Mouse (Mus musculus) forebrain, embryonic 10.5 days (tissue): ENCODE measurements around the gene Prkar1a. TPM values are rescaled to one million over a fixed set of nuclear protein-coding genes. Genes with fewer than 3 reads are reported as not detected.
"Not testable (repeated sequence)": the region's sequence is repeated elsewhere in the genome, so short reads cannot be mapped to it uniquely, and the experiment has no call there.

Experiments used
- DNase-seq: peaks from one replicate; pipeline ENCODE4 v3.0.0-alpha.2; 2017; ENCODE audit warnings: low spot score; ENCODE audit errors: extremely low spot score
- H3K27ac ChIP-seq: fragments of 300-500 bp; sonication (generic); 2 replicates; pipeline ENCODE4 v1.5.1; 2016; ENCODE audit warnings: mild to moderate bottlenecking
- H3K27me3 ChIP-seq: fragments of 300-500 bp; sonication (generic); 2 replicates; pipeline ENCODE4 v1.6.1; 2016; ENCODE audit warnings: mild to moderate bottlenecking; ENCODE audit not compliant: poor library complexity, severe bottlenecking
- H3K36me3 ChIP-seq: fragments of 300-500 bp; sonication (generic); replicated peaks from 2 replicates; pipeline ENCODE4 v1.6.1; 2016; ENCODE audit warnings: mild to moderate bottlenecking, moderate library complexity
- H3K4me1 ChIP-seq: fragments of 300-500 bp; sonication (generic); 2 replicates; pipeline ENCODE4 v1.6.1; 2016
- H3K4me3 ChIP-seq: fragments of 300-500 bp; sonication (generic); 2 replicates; pipeline ENCODE4 v1.5.1; 2016; ENCODE audit warnings: mild to moderate bottlenecking, moderate library complexity
- H3K9me3 ChIP-seq: fragments of 300-500 bp; sonication (generic); 2 replicates; pipeline ENCODE4 v1.6.1; 2016; ENCODE audit warnings: mild to moderate bottlenecking, moderate library complexity
- WGBS: fragments of 180-500 bp; shearing (Covaris S2); methylation state at CpG from one replicate; pipeline ENCODE4 v1.1.7; 2016; 5-methylcytosine and 5-hydroxymethylcytosine counted together
- polyA plus RNA-seq: library from polyadenylated mRNA; unstranded; fragments of >200 nt; fragmentation: Nextera tagmentation; extraction: Ambion mirVana; gene quantifications from 2 replicates; pipeline ENCODE4 v1.2.1, GENCODE M21; 2016

The Prkar1a gene
- polyA plus RNA-seq, result 300 TPM in 2 replicates

DNA sequence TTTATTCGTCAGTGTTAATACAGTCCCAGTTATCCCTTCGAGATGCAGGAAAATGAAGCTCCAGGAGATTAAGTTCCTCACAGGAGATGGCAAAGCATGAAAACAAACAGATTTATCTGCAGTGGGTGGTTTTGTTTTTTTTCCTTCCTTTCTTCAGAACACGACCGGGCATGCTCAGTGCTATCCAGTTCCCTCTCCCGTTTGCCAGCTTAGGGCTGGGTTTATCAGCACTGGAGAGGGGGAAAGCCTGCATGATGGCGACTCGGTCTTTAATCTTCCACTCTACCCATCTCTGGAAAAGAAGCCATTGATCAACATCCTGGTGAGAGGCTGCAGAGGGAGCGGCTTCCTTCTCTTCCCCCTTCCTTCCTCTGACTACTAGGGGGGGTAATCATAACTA is at the start of gene Prkar1a:
Gene Prkar1a (plus strand): TSS at position 200 of the 400 bp plus-strand sequence.
- peaks cover 11% of the 10 kb centered on the region for H3K36me3 ChIP-seq
- DNase-seq, result no peak
- no peaks in the 10 kb centered on the region for H3K9me3 ChIP-seq
- peak within 1 kb of the TSS; percentile 97 for H3K4me3 ChIP-seq
- peak within 1 kb of the TSS; percentile 99 for H3K27ac ChIP-seq
- no peaks in the 10 kb centered on the region for H3K27me3 ChIP-seq
- 47% methylated on average over 8 of the region's 8 CpGs for WGBS
- peaks cover 44% of the 10 kb centered on the region for H3K4me1 ChIP-seq

DNA sequence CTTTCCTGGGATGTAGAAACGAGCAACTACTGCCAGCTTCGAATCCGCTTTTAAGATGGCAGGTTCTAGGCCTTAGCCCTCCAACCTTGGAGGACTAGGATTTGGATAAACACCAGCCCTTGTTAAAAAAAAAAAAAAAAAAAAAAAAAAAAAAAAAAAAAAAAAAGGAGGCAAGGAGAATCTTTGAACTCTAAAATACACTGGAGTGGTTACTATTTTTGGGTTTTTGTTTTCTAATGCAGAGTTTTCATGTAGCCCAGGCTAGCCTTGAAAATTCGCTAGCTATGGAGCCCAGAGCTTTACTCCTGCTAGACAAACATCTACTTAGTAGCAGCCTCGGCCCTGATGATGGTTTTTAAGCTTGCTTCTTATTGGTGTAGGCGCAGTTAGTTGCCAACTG is 41.6 kb upstream of the Prkar1a start:
- Histone ChIP-seq H3K27ac (no peak overlapping the region), H3K36me3 (peaks cover 9% of the 10 kb centered on the region; the same call in 1 of the 2 replicates), H3K4me3 (no peak overlapping the region), H3K4me1 (peaks cover 31% of the 10 kb centered on the region), H3K9me3 (no peaks in the 10 kb centered on the region), H3K27me3 (no peaks in the 10 kb centered on the region)
- DNase-seq, result no peak
- WGBS, result 80% methylated on average over 6 of the region's 6 CpGs

DNA sequence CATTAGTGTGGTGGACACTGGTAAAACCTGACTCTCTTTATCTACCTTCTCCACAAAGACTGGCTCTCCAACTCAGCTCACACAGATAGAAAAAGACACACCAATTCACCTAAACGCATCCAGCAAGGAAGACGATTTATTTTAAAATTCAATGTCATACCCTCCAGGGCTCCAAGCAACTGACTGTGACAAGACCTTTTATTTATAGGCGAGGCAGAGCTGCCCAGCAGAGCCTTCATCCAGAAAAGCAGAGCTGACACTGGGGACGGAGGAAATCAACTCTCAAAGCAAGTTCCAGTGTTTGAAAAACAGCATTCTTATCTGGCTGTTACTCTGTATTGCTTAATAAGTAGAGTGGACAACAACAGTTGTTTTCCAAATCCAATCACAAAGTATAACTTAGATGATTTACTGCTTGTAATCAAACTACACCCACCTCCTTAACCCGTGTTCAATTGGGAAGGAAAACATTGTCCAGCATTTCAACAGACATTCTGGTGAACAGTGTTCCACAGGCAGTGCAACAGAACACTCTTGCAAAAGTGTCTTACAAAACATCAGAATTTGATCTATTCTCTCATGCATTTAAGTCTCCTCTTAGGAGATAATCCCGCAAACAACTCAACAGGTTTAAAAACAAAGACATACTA is 40.1 kb upstream of the Prkar1a start:
- H3K27ac ChIP-seq, result no peak overlapping the region
- no peak overlapping the region for H3K4me3 ChIP-seq
- no peaks in the 10 kb centered on the region for H3K36me3 ChIP-seq
- 83% methylated on average over 6 of the region's 6 CpGs for WGBS
- H3K9me3 ChIP-seq, result no peaks in the 10 kb centered on the region
- DNase-seq, result no peak
- 0 out of 2 replicates have a peak, but pooled peaks cover 6% of the 10 kb centered on the region for H3K27me3 ChIP-seq
- H3K4me1 ChIP-seq, result peaks cover 31% of the 10 kb centered on the region

DNA sequence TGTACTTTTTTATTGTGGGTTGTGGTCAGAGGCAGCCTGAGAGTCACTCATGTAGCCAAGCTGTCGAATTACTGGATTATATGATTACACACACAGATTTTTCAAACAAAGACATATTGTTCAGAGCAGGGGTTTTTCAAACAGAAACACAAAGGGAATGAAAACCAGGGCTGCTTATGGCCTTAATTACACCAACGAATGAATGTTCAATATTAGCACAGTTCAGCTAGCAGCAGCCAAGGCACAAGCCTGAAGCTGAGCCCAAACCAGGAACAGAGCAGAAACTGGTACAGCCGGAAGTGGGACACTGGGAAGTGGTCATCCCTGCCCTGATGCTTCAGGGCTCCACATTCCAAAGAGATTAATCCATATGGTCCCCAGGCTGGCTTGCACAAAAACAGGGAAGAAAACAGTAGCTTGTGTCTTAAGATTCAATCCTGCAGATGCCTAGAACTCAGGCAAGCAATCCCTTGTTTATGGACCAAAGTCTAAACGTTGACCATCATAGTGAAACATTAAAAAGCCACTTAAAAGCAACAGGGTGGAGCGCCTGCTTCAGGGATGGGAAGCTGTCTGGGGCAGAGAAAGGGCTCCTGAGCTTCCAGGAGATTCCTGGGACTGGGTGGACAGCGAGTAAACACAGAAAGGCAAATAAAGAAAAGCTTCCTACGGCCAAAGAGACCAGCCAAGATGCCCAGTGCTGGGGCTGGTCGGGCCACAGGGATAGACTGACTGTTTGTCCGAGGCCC is 39.0 kb upstream of the Prkar1a start:
- no peaks in the 10 kb centered on the region for H3K36me3 ChIP-seq
- peak; percentile 26 for DNase-seq
- peak overlapping the region; percentile 89 for H3K27ac ChIP-seq
- peaks cover 31% of the 10 kb centered on the region for H3K4me1 ChIP-seq
- 0 out of 2 replicates have a peak, but pooled peaks cover 6% of the 10 kb centered on the region for H3K27me3 ChIP-seq
- peak overlapping the region; percentile 78 for H3K4me3 ChIP-seq
- H3K9me3 ChIP-seq, result no peaks in the 10 kb centered on the region
- WGBS, result 15% methylated on average over 9 of the region's 9 CpGs

DNA sequence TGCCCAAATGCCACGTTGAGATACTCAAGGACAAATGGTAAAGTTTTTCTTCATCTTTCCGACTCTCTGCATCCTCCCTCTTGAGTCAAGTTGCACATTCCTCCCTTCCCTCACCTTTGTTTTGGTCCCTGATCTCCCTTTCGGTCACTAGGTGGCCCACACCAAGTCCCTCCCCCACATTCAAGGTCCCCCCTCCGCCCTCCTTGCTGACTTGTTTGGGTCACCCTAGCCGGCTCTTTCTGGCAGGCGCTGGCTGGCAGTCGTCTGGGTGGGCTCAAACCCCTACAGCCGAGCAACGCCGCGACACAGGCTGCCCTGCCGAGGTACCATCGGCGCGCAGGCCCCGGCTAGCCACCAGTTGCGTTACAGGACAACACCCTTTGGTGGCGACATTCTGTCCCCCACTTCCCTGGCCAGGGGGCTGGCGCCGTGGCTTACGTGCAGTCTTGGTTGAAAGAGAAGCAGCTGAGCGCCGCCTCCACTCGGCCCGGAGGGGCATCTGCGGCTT is 38.4 kb upstream of the Prkar1a start:
- Histone ChIP-seq H3K4me1 (peaks cover 35% of the 10 kb centered on the region), H3K4me3 (peak overlapping the region; percentile 78), H3K9me3 (no peaks in the 10 kb centered on the region), H3K36me3 (no peaks in the 10 kb centered on the region), H3K27ac (peak overlapping the region; percentile 89), H3K27me3 (0 out of 2 replicates have a peak, but pooled peaks cover 6% of the 10 kb centered on the region)
- 0% methylated on average over 26 of the region's 26 CpGs for WGBS
- DNase-seq, result no peak

DNA sequence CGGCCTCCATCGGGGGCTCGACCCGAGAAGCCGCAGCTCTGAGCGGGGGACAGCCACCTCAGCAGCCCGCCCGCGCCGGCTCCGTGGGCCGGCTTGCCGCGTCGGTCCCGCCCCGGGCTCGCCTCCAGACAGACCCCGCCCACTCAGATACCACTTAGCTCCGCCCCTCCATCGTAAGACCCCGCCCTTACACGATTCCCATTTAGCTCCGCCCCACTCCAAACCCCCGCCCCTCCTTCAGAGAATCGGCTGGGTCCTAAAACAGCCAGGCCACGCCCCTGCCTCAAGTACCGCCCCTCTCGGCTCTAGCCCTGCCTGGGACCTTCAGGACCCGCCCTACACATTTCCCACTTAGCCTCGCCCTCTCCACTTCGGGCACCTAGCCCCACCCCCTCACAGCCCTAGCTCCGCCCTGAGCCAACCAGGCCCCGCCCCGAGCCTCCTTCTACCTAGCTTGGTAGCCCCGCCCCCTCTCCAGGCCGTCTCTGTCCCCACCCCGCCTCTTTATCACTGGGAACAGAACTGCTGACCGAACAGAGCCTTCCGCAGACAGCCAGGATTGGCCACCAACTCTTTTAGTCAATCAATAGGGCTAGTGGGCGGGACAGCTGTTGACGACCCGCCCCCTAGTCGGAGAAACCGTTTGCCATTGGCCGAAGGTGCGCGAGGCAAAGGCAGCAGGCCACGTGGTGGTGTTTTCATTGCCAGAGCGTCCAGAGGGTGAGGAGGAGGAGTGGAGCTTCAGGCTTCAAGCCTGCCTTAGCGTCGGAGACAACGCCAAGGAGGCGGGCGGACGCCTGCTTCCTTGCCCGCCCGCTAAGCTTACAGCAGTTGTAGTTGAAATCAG is 37.7 kb upstream of the Prkar1a start, which contains the start of gene Wipi1:
Gene Wipi1 (minus strand): TSS at position 665 of the 847 bp plus-strand sequence.
- H3K4me3 ChIP-seq, result peak within 1 kb of the TSS; percentile 78
- H3K27me3 ChIP-seq, result 0 out of 2 replicates have a peak, but pooled peaks cover 6% of the 10 kb centered on the region
- H3K4me1 ChIP-seq, result peaks cover 37% of the 10 kb centered on the region
- peak; percentile 98 for DNase-seq
- peak within 1 kb of the TSS; percentile 89 for H3K27ac ChIP-seq
- no peaks in the 10 kb centered on the region for H3K36me3 ChIP-seq
- WGBS, result under 1% methylated on average over 58 of the region's 58 CpGs
- H3K9me3 ChIP-seq, result no peaks in the 10 kb centered on the region

DNA sequence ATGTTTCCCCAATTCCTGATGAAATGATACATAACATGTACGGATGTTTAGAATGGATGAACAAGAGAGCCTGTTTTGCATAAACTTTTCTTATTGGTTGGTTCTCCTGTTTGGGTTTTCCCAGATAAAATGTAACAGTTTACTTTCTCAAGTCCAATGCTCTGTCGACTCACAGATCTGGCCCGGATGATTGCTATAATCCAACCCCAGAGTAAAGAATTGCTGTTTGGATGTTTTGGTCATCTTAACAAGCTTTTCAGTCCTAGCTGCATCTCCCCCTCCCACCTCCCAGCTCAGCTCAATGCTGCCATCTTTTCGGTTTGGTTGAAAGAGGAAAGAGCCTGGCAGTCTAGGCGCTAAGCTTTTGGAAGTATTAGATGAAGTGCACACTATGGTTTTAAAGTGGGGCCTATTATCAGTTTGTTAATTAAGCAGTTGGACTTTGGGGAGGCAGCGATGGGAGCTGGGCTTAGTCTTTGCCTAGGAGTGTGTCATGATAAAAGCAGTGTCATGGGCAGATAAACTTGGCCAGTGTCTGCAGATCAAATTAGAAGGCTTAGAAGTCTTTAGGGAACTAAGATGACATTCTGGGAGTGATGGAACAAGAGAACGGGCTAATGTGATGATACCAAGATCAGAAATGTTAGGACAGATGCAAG is 36.2 kb upstream of the Prkar1a start:
- H3K27me3 ChIP-seq, result 0 out of 2 replicates have a peak, but pooled peaks cover 6% of the 10 kb centered on the region
- no peaks in the 10 kb centered on the region for H3K36me3 ChIP-seq
- no peak overlapping the region for H3K27ac ChIP-seq
- H3K4me1 ChIP-seq, result peaks cover 40% of the 10 kb centered on the region
- 73% methylated on average over 7 of the region's 7 CpGs for WGBS
- no peaks in the 10 kb centered on the region for H3K9me3 ChIP-seq
- DNase-seq, result no peak
- no peak overlapping the region for H3K4me3 ChIP-seq

DNA sequence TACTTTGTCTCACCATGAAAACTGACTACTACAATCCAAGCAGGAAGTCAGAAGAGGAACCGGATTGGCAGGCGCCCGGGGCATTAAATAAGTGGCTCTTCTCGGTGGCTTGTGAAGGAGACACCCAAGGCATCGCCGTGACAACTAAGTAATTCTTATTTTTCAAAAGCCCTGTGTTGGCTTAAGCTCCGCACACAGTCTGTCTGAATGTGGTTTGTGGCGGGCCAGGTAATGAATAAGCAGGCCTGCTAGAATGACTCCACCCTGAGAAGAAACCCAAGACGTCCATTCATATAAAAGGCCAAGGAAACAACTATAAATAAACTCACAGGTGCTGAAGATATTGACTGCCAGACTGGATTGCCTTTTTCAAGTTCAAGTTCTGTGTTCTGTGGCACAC is 33.9 kb upstream of the Prkar1a start:
- 71% methylated on average over 9 of the region's 9 CpGs for WGBS
- H3K4me3 ChIP-seq, result no peak overlapping the region
- no peaks in the 10 kb centered on the region for H3K9me3 ChIP-seq
- no peaks in the 10 kb centered on the region for H3K36me3 ChIP-seq
- H3K27ac ChIP-seq, result no peak overlapping the region
- no peak for DNase-seq
- peaks cover 31% of the 10 kb centered on the region for H3K4me1 ChIP-seq
- peaks cover 8% of the 10 kb centered on the region; the same call in 1 of the 2 replicates for H3K27me3 ChIP-seq

DNA sequence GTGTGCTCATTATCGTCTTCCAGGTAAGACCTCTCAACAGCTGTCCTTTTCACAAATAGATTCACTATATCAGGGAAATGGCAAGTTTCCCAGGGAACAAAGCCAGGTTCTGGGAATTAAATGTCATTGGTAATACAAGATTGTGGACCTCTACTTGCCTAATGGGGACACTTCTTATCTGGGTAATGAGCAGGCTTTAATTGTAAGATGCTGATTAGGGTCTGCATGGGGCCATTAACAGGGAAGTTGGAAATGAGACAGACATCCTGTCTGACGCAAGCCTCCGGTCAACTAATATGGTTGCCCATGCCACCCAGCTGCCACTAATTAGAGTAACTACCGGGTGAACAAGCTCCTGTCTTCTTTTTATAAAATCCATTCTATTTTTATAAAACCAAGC is 32.9 kb upstream of the Prkar1a start:
- no peak overlapping the region for H3K27ac ChIP-seq
- H3K4me1 ChIP-seq, result peaks cover 21% of the 10 kb centered on the region
- H3K9me3 ChIP-seq, result no peaks in the 10 kb centered on the region
- H3K36me3 ChIP-seq, result no peaks in the 10 kb centered on the region
- DNase-seq, result no peak
- WGBS, result 81% methylated on average over 4 of the region's 4 CpGs
- no peak overlapping the region for H3K4me3 ChIP-seq
- peaks cover 10% of the 10 kb centered on the region; the same call in 1 of the 2 replicates for H3K27me3 ChIP-seq

DNA sequence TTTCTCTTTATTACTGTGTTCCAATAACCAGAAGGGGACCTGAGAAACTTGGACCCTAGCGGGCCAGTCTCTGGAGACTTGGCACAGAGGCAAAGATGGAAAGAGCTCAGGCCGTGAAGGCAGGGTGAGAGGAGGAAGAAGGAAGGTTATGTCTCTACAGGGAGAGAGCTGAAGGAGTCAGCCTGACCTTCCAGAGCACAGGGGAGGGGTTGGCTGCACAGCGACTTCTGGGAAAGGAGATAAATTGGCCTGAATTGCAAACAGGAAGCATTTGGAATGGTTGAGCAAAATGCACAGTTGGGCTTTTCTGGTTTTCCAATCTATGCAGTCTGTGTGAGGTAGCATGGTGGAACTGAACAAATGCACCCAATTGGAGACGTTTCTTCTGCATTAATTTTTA is 32.4 kb upstream of the Prkar1a start:
- H3K27ac ChIP-seq, result no peak overlapping the region
- H3K27me3 ChIP-seq, result peaks cover 10% of the 10 kb centered on the region; the same call in 1 of the 2 replicates
- H3K9me3 ChIP-seq, result no peaks in the 10 kb centered on the region
- H3K4me3 ChIP-seq, result no peak overlapping the region
- 72% methylated on average over 4 of the region's 4 CpGs for WGBS
- no peak for DNase-seq
- H3K4me1 ChIP-seq, result peaks cover 17% of the 10 kb centered on the region
- no peaks in the 10 kb centered on the region for H3K36me3 ChIP-seq

DNA sequence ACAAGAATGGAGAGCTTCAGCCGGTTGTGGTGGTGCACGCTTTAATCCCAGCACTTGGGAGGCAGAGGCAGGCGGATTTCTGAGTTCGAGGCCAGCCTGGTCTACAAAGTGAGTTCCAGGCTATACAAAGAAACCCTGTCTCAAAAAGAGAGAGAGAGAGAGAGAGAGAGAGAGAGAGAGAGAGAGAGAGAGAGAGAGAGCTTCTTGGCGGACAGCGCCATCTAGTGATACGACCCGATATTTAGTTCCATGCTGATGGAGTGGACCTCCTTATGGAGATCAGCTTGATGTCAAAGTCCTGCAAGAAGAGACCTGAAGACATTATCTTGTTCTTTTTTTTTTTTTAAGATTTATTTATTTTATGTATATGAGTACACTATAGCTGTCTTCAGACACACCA is 30.1 kb upstream of the Prkar1a start:
- not testable (repeated sequence) for H3K4me3 ChIP-seq, H3K27me3 ChIP-seq, H3K27ac ChIP-seq, H3K9me3 ChIP-seq, DNase-seq, H3K36me3 ChIP-seq
- WGBS, result 38% methylated on average over 8 of the region's 8 CpGs
- peaks cover 19% of the 10 kb centered on the region for H3K4me1 ChIP-seq

DNA sequence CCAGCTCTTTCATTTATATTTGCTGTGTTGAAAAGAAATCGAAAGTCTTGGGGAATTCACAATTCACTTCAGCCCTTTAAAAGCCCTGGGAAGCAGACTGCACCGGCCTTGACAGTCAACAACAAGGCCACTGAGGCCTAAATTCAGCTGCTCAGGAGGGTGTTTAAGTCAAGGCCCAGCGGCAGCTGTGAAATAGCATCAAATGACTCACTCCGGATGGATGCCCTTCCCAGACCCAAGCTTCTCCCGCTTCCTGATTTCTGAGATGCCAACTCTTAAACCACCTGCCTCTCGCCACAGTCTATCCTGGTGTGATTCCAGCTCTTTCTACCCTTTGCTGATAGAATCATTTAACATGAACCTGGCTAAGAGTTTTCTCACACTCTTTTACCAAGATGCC is 28.8 kb upstream of the Prkar1a start:
- H3K4me3 ChIP-seq, result no peak overlapping the region
- H3K4me1 ChIP-seq, result peaks cover 18% of the 10 kb centered on the region
- no peak for DNase-seq
- H3K9me3 ChIP-seq, result no peaks in the 10 kb centered on the region
- H3K36me3 ChIP-seq, result no peaks in the 10 kb centered on the region
- H3K27me3 ChIP-seq, result peaks cover 4% of the 10 kb centered on the region; the same call in 1 of the 2 replicates
- no peak overlapping the region for H3K27ac ChIP-seq
- WGBS, result 86% methylated on average over 6 of the region's 6 CpGs
